Mouse (Mus musculus): ENCODE measurements around the gene Snrk. TPM values are rescaled to one million over a fixed set of nuclear protein-coding genes. Genes with fewer than 3 reads are reported as not detected.

Snrk gene
- total RNA-seq, 4 experiments from 2014 or later, result 96.1 to 111 (median 104) TPM

DNA sequence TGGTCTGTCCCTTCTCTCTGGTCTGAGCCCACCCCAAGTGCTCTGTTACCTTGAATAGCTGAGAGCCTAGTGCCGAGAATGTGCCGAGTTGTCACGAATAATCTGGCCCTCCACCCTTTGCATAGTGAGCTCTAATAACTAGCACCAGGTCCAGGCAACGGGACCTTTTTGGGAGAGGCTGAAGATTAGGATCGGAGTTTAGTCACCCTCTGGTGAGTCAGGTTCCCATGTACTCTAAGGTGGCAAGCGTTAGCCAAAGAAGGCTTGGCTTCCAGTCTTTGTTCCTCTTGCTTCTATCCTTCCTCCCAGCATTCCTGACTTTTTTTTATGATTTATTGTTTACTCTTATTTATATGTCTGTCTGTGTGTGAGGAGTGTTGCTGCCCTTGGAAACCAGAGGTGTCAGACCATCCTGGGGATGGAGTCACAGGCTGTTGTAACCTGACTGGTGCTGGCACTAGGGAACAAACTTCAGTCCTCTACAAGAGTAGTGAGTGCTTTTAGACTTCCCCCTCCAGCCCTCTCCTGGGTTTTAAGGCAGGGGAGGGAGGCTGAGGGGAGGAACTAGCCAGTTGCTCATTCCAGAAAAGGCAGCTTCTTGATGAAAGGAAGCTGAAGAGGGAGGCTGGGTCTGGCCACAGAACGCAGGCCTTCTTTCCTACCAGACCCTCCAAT lies 9.2 kb upstream of the Snrk start:
- no peak for DNase-seq (ENCODE audit: low spot score in 2 of 2)

DNA sequence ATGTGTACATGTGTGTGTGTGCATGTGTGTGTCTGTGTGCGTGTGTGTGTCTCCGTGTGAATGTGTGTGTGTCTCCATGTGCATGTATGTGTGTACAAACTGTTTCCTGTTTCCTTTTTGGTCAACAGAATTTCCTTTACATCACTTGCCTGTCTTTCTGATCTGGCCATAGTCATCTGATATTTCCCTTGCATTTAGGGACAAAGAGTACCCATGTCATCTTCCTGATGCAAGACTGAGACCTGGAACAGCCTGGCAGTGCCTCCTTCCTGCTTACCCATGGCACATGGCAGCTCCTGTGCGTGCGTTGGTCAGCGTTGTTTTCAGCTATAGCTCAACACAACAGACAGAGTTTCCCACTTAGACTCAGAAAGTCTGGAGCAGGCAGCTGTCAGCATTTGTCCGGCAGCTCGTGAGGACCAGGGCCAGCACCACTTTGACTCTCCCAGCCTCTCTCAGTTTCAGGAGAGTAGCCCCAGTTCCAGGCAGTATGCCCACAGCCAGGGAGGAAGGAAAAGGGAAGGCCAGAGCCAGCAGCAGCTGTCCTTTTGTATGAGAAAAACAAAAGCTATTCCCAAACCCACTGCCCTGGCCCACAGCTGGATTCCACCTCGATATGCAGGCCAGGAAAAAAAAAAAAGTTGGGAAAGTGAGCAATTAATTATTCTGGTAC lies 7.4 kb upstream of the Snrk start:
- no peak for DNase-seq (ENCODE audit: low spot score in 2 of 2)

DNA sequence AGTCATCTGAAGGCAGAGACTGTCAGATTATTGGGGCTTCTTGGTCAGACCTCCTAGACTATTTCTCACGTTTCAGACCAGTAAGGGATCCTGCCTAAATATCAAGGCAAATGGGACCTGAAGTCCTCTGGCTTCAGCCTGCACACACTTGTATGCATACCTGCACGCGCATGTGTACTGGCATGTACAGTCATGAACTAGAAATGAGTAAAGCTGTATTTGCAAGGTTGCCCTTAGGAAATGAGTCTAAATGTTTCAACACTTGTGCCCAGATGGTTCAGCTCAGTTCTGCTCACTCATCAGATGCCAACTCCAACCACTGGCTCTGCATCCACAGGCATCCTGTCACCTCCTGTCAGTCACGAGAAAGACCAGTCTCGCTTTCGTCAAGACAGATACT lies 6.6 kb upstream of the Snrk start:
- DNase-seq (ENCODE audit: low spot score in 2 of 2), result no peak

DNA sequence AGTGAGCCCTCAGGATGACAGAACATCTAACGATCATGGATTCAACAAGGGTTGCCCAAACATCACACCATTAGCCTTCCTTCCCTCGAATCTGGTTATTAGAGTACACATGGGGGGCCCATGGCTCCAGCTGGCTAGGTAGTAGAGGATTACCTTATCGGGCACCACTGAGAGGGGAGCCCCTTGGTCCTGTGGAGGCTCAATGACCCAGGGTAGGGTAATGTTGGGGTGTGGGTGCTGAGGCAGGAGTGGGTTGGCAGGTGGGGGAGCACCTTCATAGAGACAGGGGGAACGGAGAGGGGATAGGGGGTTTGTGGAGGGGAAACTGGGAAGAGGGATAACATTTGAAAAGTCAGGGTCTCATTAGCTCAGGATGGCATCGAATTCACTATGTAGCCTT lies 6.1 kb upstream of the Snrk start:
- DNase-seq (ENCODE audit: low spot score in 2 of 2), result no peak

DNA sequence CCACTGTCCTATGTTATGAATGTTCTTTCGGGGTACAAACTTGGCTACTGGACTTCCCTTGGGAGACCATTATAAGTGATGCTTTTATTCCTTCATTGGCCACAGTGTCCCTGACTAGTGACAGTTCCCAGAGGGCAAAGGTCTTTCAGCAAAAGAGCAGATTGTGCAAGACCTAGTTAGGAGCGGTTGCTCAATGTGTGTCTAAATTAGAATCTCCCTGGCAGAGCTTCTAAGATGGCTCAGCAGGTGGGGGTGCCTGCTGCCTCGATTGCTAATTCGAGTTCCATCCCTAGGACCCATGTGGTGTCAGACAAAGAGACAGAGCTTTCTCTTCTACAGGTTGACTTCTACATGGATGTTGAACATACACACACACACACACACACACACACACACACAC lies 1.5 kb upstream of the Snrk start:
- no peak for DNase-seq (ENCODE audit: low spot score in 2 of 2)

DNA sequence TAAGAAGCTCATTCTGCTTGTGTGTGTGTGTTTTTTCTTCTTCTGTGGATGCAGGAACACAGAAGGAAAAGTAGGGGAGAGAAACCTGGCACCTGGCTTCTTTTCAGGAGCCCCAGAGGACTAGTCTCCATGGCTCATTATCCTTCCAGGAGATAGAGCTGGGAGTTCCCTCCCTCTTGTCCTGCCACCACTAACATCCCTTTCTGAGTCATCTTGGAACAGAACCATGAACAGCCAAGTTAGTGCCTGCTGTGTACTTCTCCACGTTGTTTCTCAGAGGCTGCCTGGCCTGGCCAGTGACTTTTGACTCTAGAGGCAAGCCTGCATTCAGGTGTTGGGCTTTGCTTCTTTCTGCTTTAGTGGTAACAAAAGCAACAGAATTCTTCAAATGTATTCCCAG lies 707 bp upstream of the Snrk start:
- DNase-seq (ENCODE audit: low spot score in 2 of 2), result no peak

DNA sequence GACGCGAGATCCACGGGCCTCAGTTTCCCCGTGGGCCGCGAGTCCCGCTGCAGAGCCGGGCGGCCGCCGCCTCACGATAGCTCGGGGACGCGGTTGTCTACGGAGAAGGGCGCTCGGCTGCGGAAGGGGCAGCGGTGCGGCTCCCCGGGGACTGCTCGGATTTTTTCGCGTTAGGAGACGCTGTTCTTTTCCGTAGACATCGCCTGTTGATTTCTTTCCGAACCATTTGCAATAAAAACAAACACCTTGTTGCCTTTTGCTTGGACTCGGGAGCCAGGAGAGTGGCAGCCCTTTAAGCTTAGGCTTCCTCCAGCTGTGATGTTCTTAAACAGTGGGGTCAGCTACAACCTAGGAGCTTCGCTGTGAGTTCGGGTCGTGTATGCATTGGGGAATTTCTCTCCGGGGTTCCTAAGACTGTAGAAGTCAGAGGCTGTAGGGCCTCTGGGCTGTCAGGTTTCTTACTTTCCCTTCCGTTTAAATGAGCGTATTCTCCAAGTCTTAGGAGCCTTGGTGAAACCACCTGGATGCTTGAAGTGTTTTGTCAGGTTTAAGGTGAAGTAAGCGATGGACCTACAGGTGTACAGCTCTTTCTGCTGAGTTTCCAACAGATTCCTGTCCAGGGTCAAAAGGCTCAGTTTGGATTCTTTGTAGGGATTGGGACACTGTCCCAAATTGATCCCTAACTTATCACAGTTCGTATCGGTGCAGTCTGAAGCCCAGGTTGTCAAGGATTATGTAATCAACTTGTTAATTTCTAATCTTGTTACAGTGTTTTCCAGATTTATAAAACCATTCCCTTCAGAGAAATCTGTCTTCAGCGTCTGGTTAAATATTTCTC lies 845 bp downstream of the Snrk start:
- DNase-seq (ENCODE audit: low spot score in 2 of 2), result peak in 1 of 2 experiments; percentile 14

DNA sequence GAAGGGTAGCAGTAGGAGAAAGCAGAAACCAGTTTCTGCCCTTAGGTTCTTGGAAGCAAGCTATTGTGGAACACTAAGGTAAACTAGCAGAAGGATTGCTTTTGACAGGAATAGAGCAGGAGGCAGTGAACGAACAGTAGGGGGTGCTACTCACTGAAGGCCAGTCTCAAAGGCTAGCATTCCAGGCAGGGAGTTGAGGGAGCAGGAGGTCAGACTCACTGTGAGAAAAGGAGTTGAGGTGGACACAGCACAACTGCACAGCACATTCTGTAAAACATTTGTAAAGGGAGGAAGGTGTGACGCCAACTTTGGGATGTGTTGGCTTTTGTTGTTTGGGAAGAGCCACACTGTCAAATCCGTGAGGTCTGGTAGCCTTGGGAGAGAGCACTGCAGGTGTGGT lies 3.0 kb downstream of the Snrk start:
- DNase-seq (ENCODE audit: low spot score in 2 of 2), result peak; percentile 27 to 32

DNA sequence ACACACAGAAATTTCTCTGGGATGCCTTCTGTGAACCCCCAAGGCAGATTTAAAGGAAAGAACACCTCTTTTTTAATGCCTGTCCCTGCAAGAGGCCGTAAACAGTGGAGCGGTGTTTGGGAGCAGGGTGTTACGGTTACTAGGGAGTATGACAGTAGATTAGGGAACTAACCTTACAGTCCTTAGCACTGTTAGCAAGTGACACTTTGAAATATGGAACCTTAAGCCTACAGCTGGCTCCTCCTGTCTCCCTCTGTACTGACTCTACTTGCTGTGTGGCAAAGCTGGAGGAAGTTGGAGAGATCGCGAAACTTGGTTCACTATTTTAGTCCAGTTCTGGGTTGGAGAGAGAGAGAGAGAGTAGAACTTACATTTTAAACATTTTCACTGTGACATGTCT lies 5.0 kb downstream of the Snrk start:
- no peak for DNase-seq (ENCODE audit: low spot score in 2 of 2)

DNA sequence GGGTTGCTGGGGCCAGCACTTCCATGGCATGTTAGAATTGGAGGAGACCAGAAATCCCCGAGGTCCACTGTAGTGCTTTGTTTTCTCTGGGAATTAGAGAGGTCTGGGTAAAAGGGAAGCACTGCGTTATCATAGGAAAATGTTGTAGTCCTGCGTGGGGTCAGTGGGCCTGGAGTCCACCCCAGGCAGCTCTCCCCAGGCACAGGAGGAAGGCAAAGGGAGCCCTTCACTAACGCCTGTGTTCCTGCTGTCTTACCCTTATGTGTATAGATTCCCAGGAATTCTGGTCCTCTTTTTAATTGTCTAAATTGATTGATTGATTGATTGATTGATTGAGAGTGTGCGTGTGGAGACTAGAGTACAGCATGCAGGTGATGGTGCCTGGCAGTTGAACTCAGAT lies 6.1 kb downstream of the Snrk start:
- DNase-seq (ENCODE audit: low spot score in 2 of 2), result no peak

DNA sequence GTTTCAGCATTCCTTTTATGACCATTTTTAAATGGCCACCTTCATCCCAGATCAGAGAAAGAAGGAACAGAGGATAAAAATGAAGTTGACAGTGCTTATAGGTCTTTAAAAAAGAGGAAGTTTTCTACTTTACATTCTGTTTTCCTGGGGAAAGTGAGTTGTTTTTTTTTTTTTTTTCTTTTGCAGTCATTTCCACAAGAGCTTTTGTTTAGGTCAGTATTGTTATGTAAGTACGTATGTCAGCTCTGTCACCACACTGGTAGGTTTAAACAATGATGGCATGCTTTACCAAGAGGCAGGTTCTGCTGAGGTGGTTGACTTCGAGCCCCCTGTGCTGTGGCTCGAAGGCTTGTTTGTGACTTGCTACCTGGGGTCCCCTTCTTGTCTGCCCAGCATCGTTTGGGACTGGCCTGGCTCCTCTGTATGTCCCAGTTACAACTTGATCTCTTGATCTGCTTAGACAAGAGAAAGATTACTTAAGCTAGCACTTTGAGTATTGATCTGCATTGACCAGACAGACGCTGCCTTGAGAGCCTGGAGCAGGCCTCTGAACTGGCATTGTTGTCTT lies 8.7 kb downstream of the Snrk start:
- DNase-seq (ENCODE audit: low spot score in 2 of 2), result no peak

DNA sequence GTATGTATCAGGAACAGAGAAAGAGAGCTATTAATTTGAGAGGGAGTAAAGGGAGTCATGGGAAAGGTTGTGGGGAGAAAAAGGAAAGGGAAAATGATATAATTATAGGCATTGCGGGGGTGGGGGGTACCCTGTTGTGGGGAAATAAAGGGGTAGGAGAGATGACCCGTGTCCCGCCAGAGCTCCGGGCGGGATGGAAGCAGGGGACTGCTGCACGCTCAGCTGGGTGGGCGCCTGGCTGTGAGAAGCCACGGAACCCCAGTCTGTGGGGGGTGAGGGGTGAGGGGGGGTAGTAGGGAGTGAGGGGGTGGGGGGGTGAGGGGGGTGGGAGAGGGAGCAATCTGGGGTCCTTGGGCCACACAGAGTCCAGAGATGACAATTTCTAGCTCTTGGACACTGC lies 9.7 kb downstream of the Snrk start:
- no peak for DNase-seq (ENCODE audit: low spot score in 2 of 2)

DNA sequence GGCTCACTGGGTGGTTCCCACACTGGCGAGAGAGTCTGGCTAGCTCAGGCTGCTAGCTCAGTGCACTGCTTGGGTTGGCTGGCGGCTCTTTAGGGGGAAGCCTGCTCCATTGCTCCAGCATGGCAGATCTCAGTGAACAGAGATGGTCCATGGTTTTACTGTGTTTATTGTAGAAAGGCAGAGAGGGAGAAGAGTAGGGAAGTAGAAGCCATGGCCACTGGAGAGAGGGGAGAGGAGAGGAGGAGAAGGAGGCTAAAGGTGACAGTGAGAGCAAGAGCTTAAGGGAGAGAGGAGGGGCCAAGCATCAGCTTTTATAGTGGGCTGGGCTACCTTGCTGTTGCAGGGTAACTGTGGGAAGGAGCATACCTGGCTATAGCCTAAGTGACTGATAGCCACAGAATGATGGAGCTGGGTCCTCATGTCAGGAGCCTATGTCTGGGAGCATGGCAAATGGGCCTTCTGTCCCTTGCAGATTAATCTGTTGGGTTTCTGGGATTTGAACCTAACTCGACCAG lies 10.3 kb downstream of the Snrk start:
- no peak for DNase-seq (ENCODE audit: low spot score in 2 of 2)

DNA sequence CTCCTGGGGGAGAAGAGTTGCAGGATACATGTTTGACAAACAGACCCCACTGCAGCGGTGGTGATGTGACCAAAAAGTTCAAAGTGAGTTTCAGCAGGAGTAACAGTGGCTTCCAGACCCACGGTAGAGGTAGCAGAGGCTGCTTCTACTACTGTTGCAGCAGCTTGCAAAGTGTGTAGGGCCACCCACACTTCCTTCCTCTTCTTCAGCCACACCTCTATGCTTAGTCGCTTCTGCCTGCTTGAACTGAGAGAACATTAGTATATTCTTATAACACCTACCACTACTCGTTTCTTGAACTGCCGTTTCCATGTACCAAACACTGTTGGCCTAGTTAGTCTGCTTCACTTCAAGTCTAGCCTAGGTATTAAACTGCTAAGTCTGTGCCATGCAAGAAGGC lies 11.6 kb downstream of the Snrk start:
- DNase-seq (ENCODE audit: low spot score in 2 of 2), result no peak

DNA sequence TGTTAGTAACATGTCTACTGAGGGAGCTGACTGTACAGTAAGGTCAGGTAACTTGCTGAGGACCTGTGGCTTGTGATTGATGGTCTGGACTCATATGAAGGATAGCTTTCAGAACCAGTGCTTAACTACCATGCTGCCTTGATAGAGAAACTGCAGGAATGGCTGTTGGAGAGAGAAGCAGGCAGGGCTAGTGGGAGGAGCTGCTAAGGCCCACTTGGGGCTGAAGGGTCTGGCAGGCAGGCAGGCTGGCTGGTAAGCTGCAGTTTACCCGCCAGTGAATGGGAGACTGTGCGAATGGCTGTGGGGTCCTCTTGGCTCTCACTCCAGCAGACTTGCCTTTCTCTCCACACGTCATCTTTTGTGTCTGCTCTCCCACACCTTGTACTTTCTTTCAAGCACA lies 13.6 kb downstream of the Snrk start:
- no peak for DNase-seq (ENCODE audit: low spot score in 2 of 2)

DNA sequence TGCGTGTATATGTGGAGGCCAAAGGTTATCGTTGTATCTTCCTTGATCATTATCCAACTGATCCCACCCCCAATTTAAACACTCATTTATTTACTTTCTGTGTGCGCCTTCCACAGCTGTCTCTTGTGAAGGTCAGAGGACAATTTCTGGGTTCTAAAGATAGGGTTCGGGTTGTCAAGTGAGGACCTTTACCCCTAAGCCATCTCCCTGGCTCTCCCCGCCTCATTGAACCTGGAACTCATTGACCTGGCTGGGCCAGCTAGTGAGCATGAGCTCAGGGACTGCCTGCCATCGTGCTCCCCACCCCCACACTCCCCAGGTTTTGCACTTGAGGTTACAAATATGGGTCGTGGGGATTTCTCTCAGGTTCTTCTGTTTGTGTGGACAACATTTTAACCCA lies 15.1 kb downstream of the Snrk start:
- no peak for DNase-seq (ENCODE audit: low spot score in 2 of 2)

DNA sequence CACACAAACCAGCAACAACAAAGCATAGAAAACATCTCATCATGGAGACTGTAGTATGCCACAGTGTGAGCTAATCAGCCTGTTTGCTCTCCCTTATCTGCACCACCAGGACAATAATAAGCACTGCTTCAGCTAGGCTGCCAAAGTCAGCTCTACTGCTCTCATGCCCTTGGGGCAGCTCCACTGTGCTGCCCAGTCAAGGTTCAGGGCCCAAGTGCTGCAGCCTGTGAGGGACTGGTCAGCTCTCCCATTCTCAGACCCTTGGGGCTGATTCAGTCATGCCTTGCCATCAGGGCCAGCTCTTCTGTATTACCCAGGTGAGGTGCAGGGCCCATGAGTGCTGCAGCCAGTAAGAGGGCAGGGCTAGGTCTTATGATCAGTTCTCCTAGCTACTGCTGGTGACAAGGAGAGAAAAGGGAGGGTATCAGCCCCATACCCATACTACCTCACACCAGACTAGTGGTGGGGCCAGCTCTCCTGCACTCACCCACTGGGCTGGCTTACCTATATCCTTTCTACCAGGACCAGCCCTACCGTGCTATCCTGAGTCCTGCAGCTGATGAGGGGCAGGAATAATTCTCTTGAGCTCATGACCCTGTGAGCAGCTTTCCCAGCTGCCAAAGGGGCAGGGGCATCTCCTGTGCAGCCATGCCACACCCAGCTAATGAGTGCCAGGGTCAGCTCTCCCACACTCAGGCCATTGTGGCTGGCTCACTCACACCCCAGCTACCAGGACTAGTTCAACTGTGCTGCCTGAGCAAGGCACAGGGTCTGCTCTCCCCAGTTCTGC lies 18.2 kb downstream of the Snrk start:
- no peak for DNase-seq (ENCODE audit: low spot score in 2 of 2)

DNA sequence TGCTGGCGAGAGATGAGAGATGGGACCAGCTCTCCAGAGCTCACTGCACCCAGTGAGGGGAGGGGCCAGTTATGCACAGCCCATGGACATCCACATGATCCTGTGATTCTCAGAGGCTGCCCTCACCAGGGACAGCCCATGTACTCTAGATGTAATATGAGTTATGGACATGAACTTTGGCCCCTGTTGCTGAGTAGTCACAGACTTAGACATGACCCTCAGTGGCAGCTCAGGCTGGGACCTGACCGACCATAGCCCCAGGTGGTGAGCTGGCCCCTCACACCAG lies 18.8 kb downstream of the Snrk start:
- DNase-seq (ENCODE audit: low spot score in 2 of 2), result no peak

DNA sequence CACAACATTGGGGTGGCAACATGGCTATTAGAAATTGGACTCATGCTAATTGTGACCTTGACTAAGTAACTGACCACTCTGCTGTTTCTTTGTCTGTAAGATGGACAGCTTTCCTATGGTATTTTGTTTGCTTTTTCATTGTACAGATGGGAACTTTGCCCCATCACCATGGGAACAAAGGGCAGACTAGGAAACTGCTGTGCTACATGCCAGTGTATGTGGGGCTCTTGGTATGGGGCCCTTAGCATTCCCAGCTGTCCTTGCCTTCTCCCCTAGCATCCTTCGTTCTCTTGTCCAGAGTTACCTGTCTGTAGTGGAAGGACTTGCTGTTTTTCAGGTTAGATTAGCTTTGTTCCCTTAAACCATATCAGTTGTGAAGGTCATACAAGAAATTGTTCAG lies 20.9 kb downstream of the Snrk start:
- DNase-seq (ENCODE audit: low spot score in 2 of 2), result no peak

DNA sequence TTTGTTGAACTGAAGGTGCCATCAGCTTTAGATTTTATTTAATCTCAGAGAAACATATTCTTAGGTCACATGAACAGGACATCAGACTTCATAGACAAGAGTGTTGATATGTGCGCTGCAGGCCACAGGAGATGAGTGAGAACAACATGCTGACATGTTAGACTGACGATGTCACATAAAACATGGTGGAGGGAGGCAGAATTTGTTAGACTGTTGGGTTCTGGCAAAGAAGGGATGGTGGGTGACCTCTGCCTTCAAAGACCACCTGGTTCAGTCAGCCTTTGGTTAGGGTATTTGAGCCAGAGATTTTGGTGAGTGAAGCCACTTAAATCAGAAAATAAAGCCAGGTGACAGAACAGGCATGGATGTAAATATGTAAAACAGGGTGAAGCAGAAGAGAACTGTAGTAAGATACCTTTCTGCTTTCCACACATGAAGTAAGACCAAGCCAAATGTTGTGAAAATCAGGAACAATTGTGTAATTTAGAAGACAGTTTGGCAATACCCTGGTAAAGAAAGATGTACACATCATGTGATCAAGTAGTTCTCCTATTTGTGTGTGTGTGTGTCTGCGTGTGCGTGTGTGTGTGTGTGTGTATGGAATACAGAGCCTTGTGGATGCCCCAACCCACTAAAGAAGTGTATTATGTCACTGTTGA lies 21.4 kb downstream of the Snrk start:
- DNase-seq (ENCODE audit: low spot score in 2 of 2), result no peak

DNA sequence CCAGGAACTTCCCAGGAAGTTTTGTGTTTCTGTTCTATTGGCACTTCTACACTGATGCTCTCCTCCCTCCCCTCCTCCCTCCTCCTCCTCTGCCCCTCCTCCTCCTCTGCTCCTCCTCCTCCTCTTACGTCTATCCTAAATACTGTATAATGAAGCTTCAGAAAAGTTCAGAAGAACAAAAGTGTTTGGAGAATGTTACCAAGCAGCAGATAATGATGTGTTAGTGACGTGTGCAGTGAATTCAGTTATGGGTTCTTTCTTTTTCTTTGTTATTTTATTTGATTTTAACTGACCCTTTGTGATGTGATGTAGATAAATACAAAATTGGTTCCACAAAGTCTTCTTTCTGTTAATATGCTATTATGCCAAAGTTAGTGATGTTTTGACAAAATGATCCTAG lies 22.2 kb downstream of the Snrk start:
- no peak for DNase-seq (ENCODE audit: low spot score in 2 of 2)

All from layer of hippocampus, adult 8-10 months (tissue).